Mouse (Mus musculus): Measurements from ENCODE around the gene Cacnb2.
"Not testable (repeated sequence)": the region's sequence is repeated elsewhere in the genome, so short reads cannot be mapped to it uniquely, and the experiment has no call there.

Cacnb2 gene

DNA sequence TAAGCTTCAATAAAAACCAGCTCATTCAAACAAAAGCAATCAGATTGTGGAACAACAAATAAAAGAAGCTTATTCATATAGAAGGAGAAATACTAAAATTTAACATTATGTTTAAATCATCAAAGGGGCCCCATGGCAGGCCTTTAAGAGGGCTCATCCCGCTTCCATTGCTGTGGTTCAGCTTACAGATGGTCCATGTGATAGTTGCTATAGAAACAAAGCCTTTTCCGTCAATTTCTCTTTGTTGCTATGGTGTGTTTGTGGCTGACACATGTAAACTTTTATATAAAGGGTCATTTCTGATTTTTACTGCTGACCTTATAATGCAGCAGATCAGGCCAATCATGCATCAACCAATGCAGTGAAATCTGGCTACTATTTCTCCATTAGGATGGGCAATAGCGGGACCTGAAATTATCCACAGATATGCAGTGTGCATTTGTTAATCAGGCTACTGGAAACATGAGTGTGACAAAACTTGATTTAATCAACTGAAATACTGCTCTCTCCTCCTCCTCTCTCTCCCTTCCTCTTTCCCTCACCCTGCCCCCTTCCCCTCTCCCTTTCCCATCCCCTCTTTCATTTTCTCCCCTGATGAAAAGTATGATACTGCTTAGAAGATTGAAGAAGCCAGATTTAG, 54.4 kb downstream of the Cacnb2 start:
- in situ Hi-C loops (cut with MboI): no loop called here

DNA sequence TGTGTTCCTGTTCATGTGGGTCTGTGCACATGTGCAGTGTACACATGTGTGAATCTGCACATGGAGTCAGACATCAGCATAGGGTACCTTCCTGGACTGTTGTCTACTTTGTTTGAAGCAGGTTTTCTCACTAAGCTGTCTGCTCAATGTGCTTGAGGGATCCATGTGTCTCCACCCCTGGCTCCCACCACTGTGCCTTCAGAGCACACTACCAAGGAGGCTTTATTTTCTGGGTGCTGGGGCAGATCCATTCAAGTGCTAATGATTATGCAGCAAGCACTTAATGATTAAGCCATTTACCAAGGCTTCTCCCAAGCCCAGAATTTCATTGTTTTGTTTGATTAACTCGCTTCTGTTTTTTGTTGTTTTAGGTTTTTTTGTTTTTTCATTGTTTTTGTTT, 62.3 kb downstream of the Cacnb2 start:
- in situ Hi-C loops (cut with MboI): no loop called here

DNA sequence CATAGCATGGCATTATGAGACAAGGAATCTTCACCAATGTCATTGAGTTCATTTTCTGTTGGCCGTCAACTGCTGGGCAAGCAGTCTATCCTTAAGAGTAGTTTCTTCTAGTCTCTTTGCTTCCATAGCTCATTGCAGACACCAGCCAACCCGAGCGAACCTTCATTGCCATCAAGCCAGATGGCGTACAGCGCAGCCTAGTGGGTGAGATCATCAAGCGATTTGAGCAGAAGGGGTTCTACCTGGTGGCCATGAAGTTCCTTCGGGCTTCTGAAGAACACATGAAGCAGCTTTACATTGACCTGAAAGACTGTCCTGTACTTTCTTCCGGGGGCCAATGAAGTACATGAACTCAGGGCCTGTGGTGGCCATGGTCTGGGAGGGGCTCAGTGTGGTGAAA, 69.2 kb downstream of the Cacnb2 start:
- in situ Hi-C loops (cut with MboI): no loop called here

DNA sequence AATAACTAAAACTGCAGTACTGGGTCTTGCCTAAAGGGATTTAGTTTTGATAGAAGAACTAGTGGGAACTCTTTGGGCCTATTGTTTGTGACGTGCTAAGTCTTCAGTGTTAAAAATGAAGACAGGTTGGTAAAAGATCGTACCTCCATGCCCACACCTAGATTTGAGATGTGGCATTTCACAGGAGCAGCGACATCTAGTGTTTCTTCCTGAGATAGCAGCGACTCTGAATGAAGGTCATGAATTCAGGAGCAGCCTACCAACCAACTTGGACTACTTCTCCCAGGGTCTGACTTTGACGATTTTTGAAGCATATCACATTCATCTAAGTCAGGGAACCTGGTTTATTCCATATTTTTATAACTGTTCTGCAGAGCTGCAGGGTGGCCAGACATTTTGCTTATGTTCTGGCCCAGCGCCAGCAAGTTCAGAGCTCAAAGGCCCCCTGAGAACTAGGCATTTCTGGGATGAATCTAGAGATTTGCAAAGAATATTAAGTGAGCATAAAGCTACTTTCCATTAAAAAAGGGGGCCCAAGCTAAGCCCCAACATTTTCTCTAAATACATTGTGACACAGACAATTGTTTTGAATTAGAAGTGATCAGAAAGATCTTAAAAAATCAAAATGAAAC, 74.1 kb downstream of the Cacnb2 start:
- in situ Hi-C loops (cut with MboI): loop anchor here (25.0 kb wide), 1 partner anchor 365 kb away; no protein-coding TSS in a partner anchor

DNA sequence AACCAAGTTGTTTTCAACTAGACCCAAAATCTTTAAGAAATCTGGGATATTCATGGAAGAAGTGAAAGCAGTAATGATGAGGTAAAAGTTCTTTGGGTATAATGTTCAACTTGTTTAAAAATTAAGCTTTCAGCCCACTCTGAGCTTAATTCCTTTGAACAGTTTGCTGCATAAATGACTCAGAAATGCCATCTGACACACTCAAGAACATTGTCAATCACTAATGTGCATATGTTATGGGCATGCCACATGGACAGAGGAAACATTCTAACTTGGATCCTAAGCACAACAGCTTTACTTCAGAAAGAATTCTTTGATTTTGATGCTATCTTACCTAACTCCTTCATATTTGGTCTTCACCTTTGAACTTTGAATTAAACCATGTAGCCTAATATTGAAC, 81.3 kb downstream of the Cacnb2 start:
- in situ Hi-C loops (cut with MboI): loop anchor here (25.0 kb wide), 1 partner anchor 372 kb away; no protein-coding TSS in a partner anchor

DNA sequence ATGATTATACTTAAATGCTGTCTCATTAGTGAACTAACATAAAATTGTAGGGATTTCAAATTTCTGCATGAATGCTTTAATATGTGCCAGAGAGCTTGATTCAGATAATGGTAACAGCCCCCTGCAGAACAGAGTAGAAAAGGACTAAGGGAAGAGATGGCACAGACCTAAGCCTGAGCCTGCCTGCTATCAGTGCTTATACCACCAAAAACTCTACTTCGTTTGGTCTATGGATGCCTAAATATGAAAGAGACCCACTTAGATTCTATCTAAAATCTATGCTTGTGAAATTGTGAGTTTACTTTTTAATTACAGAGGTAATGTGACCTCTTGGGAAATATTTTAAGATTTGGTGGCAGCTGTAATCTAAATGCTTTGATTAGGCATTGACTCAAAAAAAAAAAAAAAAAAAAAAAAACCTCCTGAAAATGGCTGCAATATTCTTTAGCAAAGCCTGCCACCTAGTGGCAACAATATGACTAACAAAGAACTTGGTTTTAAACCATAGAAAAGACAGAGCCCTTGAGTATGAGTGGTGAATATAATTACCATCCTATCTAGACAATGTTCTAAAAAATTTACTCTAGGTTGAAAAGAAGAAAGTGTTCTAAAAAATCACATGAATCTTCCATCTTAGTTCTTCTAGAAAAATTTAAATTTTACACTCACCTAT, 100.2 kb downstream of the Cacnb2 start:
- in situ Hi-C loops (cut with MboI): no loop called here

DNA sequence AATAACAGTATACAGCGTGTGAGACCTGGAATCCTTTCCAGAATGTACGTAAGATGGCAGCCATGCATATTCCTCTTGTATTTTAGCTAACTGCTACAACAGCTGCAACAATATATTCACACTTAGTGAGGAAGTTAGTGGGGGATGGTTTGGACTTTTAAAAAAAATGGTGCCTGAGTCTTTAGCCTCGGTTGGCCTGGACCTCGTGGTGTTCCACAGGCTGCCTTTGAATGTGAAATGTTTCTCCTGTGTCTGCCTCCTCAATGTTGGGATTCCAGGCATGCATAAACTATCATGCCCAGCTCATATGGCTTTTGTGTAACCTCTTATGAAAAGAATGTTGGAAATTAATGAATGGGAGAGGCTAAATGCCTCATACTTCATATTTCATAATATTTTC, 100.8 kb downstream of the Cacnb2 start:
- in situ Hi-C loops (cut with MboI): no loop called here

DNA sequence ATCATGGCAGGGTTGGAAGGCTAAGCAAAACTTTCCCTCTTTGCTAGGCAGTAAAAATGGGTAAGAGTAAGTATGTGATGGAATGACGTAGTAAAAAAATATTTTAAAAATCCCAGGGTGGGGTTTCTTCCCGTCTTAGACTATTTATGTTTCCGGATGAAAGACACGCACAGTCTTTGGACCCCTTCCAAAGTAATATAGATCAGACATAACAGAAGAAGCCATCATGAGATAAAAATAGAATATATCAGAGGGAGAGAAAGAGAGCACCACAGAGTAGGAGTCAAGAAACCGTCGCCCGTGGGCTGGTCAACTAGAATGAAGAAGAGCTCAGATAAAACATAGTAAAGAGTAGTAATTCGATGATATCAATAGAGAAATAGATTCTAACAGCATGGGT, 107.4 kb downstream of the Cacnb2 start:
- in situ Hi-C loops (cut with MboI): no loop called here

DNA sequence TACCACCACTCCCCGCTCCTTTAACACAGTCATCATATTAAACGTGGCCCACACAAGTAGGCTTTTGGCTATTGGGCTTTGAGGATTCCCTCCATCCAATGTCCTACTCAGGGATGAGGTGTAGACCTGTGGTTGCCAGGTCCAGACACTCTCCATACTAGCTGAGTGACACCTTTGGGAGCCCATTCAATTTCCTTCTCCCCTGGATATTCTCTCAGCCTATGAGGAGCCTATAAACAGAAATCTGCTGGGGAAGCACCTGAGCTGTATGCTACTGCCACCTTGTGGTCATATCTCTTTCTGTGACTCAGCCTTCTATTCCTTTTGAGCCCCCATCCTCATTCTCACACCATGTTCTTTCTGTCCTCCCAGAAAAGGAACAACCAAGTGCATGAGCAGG, 108.9 kb downstream of the Cacnb2 start:
- in situ Hi-C loops (cut with MboI): no loop called here

DNA sequence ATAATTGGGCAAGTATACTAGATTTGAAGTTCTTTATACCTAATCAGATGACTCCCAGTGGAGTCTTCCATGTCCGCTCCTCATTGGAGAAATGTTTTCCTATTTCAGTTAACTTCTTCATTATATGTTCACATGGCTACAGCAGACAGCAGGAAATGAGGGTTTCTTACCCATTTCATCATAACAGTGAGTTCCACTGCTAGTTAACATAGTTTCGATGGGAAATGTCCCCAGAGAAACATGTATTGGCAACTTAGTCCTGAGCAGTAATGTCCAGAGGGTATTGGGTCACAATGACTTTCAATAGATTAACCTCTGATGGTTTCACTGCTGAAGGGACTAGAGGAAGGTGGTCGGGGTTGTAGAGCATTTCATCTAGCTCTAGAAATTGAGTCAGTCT, 110.2 kb downstream of the Cacnb2 start:
- in situ Hi-C loops (cut with MboI): no loop called here

DNA sequence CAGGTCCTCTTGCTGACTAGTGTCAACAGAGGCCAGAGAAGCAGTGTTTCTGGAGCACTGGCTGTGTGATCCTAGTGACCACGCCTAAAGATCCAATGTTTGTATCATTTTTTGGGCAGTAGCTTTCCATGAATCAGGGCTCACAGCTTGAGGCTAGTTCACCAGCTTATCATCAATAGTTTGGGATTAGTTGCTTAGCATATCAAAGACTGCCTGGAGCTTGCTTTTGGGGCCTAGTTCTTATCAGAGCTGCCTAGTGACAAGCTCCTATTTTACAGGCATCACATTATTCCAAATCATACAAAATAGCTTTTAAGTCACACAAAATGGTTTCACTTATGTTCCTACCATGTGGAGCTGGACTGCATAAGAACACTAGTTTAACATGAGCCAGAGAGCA, 113.8 kb downstream of the Cacnb2 start:
- in situ Hi-C loops (cut with MboI): no loop called here

DNA sequence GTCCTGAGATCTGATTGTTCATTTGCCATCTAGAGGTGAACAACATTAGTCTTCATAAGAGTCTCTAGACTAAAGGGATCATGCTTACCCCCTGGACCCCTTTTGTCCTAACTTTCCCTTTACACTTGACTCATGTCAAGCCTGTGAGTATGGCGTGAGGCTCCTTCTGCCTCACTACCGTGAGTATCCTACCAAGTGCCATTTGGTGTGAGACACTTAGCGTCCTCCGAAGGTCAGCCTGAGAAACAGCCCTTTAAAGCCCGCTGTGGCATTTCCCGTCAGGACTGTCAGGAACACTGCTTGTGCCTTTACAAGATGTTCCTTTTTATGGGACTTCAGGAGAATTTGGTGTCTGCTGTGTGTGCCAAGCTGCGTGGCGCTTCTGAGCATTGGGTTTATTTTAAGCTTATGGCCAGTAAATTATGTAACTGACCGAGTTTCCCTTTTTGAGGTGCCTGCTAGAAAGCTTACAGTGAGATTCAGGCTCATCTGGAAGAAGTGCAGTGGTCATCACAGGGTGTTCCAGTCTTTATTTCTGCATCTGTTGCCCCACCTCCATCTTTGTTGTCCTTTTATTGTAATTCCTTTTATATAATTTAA, 116.3 kb downstream of the Cacnb2 start:
- in situ Hi-C loops (cut with MboI): no loop called here

DNA sequence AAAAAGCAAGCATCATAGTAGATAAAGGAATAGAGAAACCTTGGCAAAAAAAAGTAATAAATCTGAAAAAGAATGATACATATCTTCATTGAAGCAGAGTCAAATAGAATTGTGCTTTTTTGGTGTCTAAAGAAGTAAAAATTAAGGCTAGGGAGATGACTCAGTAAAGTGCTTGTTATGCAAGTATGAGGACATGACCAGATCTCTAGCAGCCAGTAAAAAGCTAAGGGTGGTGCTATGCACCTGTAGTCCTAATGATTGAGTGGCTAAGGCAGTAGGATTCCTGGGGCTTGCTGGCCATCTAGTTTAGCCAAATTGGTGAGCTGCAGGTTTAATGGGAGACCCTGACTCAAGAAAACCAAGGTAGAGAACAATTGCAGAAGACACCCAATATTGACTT, 122.5 kb downstream of the Cacnb2 start:
- in situ Hi-C loops (cut with MboI): no loop called here

DNA sequence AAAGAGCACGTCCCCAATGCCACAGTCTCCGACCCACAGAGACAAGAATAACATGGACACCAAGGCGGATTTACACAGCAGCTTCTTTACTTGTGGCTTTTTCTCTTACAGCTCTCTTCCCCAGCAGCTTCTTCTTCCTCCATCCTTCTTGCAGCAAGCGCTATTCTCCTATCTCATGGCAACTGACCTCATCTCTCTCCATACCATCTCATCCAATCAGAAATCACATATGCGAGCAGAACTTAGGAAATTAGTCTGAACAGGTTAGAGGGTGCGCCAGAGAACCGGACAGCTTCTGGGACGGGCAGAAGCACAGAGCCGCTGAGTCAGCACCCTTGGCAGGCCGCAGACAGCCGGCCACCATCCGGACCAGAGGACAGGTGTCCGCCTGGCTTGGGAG, 123.7 kb downstream of the Cacnb2 start:
- in situ Hi-C loops (cut with MboI): not testable (repeated sequence)

DNA sequence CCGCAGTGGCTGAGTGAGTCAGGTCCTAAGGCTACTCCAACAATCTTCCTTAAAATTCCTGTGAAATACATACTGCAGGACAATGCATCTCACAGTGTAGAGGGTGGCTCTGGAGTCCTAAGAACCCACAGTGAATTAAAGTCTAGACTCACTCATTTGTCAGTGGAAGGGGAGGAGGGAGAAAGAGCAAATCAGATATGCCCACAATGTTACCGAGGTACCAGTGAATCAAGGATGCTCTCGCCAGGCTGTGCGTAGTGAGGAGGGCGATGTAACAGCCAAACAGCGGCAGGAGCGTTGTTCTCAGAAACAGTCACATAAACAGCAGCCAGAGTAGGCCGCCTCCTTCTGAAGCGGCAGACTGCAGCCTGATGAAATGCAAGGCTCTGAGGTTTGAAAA, 136.0 kb downstream of the Cacnb2 start:
- in situ Hi-C loops (cut with MboI): no loop called here

DNA sequence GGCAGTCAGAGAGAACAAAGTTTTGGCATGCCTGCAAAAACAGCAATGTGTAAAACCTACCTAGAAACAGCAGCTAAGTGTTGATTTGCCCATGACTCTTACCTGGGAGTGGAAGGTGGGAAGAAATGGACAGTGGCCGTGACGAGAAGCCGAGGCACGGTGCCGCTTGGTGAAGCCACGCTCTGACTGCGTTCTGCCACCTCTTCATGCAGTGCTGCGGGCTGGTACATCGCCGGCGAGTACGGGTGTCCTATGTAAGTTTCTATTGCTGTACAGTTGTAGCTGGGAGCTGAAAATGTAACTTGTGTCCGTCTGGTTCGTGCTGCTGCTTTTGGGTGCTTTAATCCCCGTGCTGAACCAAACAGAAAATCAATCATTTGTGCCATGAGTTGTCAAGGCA, 136.6 kb downstream of the Cacnb2 start:
- in situ Hi-C loops (cut with MboI): no loop called here

DNA sequence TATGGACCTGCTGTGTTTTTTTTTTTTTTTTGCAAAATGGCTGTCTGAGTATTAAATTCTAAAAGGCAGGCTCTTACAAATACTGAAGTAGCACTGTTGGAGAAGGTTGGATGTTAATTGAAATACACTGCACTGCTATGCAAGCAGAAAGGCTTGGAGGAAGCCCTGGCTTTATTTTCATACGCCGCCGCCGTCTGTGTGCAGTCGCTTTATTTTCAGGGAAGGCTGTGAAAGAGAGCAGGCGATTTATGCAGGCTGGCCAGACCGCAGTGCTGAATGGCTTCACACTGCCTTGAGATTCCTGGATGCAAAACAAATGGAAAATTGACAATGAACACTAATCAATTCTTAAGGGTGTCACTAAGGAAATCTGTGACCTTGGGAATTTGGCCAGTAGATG, 137.5 kb downstream of the Cacnb2 start:
- in situ Hi-C loops (cut with MboI): no loop called here

DNA sequence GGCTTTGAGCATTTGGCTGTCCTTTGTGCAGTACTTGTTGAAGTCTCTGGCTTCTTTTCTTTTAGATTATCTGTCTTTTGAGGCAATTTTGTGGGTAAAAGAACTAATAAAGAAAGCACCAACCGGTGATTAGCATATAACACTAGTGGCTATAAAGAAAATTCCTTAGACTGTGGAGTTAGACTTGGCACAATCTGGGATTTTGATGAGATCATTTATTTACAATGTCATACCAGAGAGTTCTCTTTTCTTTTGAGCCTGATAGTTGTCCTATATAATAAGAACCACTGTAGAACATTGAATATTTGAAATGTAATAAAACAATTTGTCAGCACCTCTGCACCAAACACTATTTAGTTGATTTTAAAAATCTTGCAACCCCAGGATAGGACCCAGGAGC, 141.9 kb downstream of the Cacnb2 start:
- in situ Hi-C loops (cut with MboI): no loop called here

DNA sequence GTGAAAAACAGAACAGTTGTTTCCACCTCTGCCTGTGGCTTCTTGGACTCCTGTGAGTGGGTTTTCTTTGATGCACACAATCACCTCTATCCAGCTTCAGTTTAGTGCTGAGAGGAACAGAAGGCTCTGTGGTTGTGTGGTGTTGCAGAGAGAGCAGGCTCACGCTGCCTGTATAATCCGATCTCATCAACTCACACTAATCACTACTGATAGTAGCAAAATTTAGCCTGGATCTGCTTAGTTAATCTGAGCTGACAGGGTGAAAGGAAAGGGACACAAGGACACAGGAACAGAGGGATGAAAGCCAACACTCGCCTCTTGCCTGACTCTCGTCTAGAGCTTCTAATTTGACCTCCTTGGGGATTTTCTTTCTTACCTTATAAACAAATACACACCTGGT, 160.0 kb downstream of the Cacnb2 start:
- in situ Hi-C loops (cut with MboI): no loop called here

DNA sequence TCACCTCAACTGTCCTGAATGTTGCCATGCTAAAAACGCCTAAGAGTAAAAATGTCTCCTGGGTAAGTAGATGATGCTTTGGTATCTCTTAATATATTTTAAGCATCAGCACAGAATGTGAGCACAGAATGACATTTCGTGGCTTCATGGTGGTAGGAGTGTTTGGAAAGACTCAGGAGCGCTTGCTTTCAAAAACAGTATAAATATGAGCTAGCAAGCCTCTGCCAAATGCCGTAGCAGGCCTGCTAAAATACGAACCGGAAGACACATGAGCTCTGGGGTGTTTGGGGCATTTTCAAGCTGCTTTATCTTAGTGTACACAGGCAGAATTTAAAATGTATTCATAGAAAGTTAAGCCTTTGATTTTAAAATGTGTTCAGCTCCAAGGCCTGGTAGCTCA, 161.0 kb downstream of the Cacnb2 start:
- in situ Hi-C loops (cut with MboI): no loop called here

DNA sequence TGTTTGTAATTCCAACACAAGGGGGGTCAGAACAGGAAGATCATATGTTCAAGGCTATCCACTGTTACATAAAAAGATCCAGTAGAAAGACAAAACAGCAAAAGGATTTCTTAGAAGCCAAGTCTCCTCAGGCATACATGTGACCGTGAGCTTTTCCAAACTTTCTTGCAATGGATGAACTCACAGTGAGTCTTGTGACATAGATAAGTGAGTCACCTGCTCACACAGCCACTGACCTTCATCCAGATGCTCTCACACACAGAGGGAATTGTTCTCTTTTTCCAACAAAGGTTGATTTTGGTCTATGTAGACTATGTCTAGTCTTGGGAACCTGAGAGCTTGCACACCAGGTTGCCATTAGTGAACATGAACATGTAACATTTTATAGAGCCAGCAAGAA, 166.6 kb downstream of the Cacnb2 start:
- in situ Hi-C loops (cut with MboI): no loop called here

DNA sequence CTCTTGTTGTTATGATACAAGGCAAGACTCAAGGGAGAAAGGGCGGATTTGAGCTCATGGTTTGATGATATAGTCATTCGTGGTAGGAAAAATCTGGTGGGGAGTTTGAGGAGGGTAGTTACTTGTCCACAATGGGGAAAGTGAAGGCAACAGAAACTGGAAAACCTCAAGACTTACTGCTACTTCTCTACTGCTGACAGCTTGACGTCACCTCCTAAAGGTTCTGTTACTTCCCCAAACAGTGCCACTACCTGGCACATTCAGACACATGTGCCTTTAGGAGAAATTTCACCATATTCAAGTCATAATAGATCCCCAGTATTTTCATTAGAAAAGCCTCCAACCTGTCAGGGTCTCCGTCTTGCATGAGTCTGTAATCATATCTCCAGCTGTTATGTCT, 167.7 kb downstream of the Cacnb2 start:
- in situ Hi-C loops (cut with MboI): no loop called here

DNA sequence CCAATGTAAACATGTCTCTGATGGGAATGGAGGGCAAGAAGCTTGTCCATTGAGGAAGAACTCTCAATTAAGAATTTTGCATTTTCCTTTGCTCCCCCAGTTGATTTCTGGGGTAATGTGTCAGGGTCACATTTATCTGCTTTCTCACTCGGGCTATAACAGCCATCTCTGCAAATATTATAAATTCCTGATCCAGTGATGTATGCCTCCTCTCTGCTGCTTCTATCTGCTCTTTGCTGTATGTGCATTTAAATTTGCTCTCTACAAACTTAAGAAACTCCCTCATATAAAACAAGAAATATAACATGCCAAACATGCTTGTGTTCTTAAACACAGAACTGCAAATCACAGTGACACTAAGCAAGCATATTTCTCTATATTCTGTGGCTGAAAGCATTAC, 171.5 kb downstream of the Cacnb2 start:
- in situ Hi-C loops (cut with MboI): no loop called here

All from mature B cell (primary cell).